Mouse (Mus musculus) heart, postnatal 0 days (tissue): ENCODE measurements around the gene Upk1b. TPM values are rescaled to one million over a fixed set of nuclear protein-coding genes. Genes with fewer than 3 reads are reported as not detected.
"Not testable (repeated sequence)": the region's sequence is repeated elsewhere in the genome, so short reads cannot be mapped to it uniquely, and the experiment has no call there.

ENCODE experiments used
- ATAC-seq: fragments of 200-750 bp; cut with Nextera tagmentation; 2 replicates; pipeline ENCODE4 v1.8.0; 2017; ENCODE audit warnings: low read depth, moderate number of reproducible peaks, moderate library complexity; ENCODE audit not compliant: insufficient read depth
- DNase-seq: peaks from one replicate; pipeline ENCODE4 v3.0.0-alpha.2; 2016; ENCODE audit warnings: low spot score
- H3K27ac ChIP-seq: fragments of 300-500 bp; sonication (generic); 2 replicates; pipeline ENCODE4 v1.5.1; 2014; ENCODE audit warnings: low read depth, mild to moderate bottlenecking
- H3K27me3 ChIP-seq: fragments of 300-500 bp; sonication (generic); 2 replicates; pipeline ENCODE4 v1.6.1; 2014; ENCODE audit warnings: low read length, mixed read lengths; ENCODE audit not compliant: control insufficient read depth, insufficient read depth
- H3K36me3 ChIP-seq: fragments of 300-500 bp; sonication (generic); replicated peaks from 2 replicates; pipeline ENCODE4 v1.6.1; 2014; ENCODE audit warnings: low read length, mixed read lengths; ENCODE audit not compliant: control insufficient read depth, insufficient read depth
- H3K4me1 ChIP-seq: fragments of 300-500 bp; sonication (generic); 2 replicates; pipeline ENCODE4 v1.6.1; 2014; ENCODE audit warnings: antibody characterized with exemption; ENCODE audit not compliant: control insufficient read depth, insufficient read depth
- H3K4me2 ChIP-seq: fragments of 300-500 bp; sonication (generic); 2 replicates; pipeline ENCODE4 v1.6.1; 2014; ENCODE audit warnings: low read depth, mild to moderate bottlenecking, low read length, moderate library complexity
- H3K4me3 ChIP-seq: fragments of 300-500 bp; sonication (generic); 2 replicates; pipeline ENCODE4 v1.5.1; 2014; ENCODE audit warnings: low read depth, low read length
- H3K9ac ChIP-seq: fragments of 300-500 bp; sonication (generic); replicated peaks from 2 replicates; pipeline ENCODE4 v1.6.1; 2014; ENCODE audit warnings: low read depth, low read length, mixed read lengths
- H3K9me3 ChIP-seq: fragments of 300-500 bp; sonication (generic); replicated peaks from 2 replicates; pipeline ENCODE4 v1.6.1; 2016; ENCODE audit warnings: low read length; ENCODE audit not compliant: control insufficient read depth
- CTCF ChIP-seq: IDR thresholded peaks from 2 replicates; pipeline ENCODE4 v1.5.1; 2016; ENCODE audit warnings: antibody characterized with exemption, control low read depth, low read depth
- EP300 ChIP-seq: IDR thresholded peaks from 2 replicates; pipeline ENCODE4 v1.6.1; 2016; ENCODE audit warnings: antibody characterized with exemption, low read depth
- WGBS: fragments of 180-500 bp; shearing (Covaris S2); extraction: QIAGEN DNeasy Blood & Tissue Kit; methylation state at CpG from one replicate; pipeline ENCODE4 v1.1.7; 2014; 5-methylcytosine and 5-hydroxymethylcytosine counted together
- polyA plus RNA-seq: library from polyadenylated mRNA; unstranded; fragments of >200 nt; fragmentation: Nextera tagmentation; extraction: Ambion mirVana; gene quantifications from 2 replicates; pipeline ENCODE4 v1.2.1, GENCODE M21; 2015
- total RNA-seq: library from RNA; depleted of rRNA; stranded (reverse); fragments of >200 nt; gene quantifications from 2 replicates; pipeline ENCODE4 v1.2.3, GENCODE M21; 2014; ENCODE audit warnings: low replicate concordance; rRNA removed

The Upk1b gene
- 19.4 and 75.5 TPM in 2 replicates for total RNA-seq
- 13.8 and 13.9 TPM in 2 replicates for polyA plus RNA-seq

DNA sequence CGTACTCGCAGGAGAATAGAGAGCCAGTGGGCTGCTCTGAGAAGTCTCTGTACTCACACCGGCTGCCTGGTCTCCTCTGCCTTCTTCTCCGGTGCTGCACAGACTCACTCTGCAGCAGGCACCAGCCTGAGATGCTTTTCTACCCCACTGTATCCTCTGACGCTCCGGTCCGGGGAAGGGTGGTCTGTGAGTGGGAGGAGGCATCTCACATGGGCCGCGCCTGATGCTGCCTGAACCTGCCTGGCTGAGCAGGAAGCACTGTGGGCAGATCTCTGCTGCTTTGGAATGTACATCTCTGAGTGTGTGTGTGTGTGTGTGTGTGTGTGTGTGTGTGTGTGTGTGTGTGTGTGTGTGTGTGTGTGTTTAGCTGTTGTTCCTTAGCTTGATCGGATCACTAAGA lies at the start of gene Upk1b:
TSS of gene Upk1b (minus strand) at position 238 of the 400 bp plus-strand sequence.
- ATAC-seq (no peak), DNase-seq (no peak)
- Histone ChIP-seq H3K27ac (no peak within 1 kb of the TSS), H3K4me2 (no peak within 1 kb of the TSS), H3K9ac (no peak within 1 kb of the TSS), H3K4me1 (no peaks in the 10 kb centered on the region), H3K9me3 (no peaks in the 10 kb centered on the region), H3K27me3 (no peaks in the 10 kb centered on the region), H3K4me3 (no peak within 1 kb of the TSS), H3K36me3 (no peaks in the 10 kb centered on the region)
- 23% methylated on average over 10 of the region's 10 CpGs for WGBS
- TF ChIP-seq CTCF = no peak
- TF ChIP-seq EP300 = no peak

- Histone ChIP-seq H3K4me1 (no peaks in the 10 kb centered on the region), H3K9ac (no peak within 1 kb of the TSS), H3K4me2 (no peak within 1 kb of the TSS), H3K4me3 (no peak within 1 kb of the TSS), H3K36me3 (no peaks in the 10 kb centered on the region), H3K27ac (no peak within 1 kb of the TSS), H3K9me3 (no peaks in the 10 kb centered on the region), H3K27me3 (no peaks in the 10 kb centered on the region)
- 78% methylated on average over 3 of the region's 3 CpGs for WGBS
- TF ChIP-seq CTCF = no peak
- no peak for TF ChIP-seq EP300
- ATAC-seq (no peak), DNase-seq (no peak)
Measured at GRCm38 (mm10) chr16:38828649-38829048, 28.5 kb upstream of the Upk1b start, which contains the start of gene 4930435E12Rik. 4930435E12Rik (minus strand) TSS chr16:38828749.

- peak; percentile 44 for ATAC-seq
- H3K36me3 ChIP-seq = no peaks in the 10 kb centered on the region
- no peak overlapping the region for H3K4me3 ChIP-seq
- no peaks in the 10 kb centered on the region for H3K9me3 ChIP-seq
- 22% methylated on average over 8 of the region's 8 CpGs for WGBS
- no peak overlapping the region for H3K4me2 ChIP-seq
- H3K27ac ChIP-seq = no peak overlapping the region
- no peak overlapping the region for H3K9ac ChIP-seq
- H3K27me3 ChIP-seq = no peaks in the 10 kb centered on the region
- TF ChIP-seq CTCF = peak; percentile 72
- no peak for TF ChIP-seq EP300
- H3K4me1 ChIP-seq = peaks cover 14% of the 10 kb centered on the region
- DNase-seq = peak; percentile 76
Measured at GRCm38 (mm10) chr16:38812521-38812920, 12.4 kb upstream of the Upk1b start.

DNA sequence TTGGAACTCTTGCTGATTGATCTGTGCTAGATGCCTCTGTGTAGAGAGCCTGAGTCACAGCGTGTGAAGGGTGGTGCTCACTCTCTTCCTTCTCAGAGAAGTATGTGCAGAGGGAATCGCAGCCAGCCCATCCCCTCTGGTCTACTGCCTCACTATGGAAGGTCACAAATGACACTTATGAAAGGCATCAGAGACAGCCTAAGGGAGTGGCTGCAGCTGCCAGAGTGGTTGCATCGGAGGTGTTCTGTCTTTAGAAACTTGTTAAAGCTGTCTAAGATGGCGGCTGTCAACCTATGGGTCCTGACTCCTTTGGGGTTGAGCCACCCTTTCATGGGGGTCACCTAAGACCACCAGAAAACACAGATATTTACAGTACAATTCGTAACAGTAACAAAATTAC lies 10.1 kb upstream of the Upk1b start:
- H3K9ac ChIP-seq = no peak overlapping the region
- H3K4me3 ChIP-seq = no peak overlapping the region
- no peak overlapping the region for H3K27ac ChIP-seq
- H3K4me1 ChIP-seq = no peaks in the 10 kb centered on the region
- H3K36me3 ChIP-seq = no peaks in the 10 kb centered on the region
- 44% methylated on average over 5 of the region's 5 CpGs for WGBS
- TF ChIP-seq CTCF (no peak), EP300 (no peak)
- no peaks in the 10 kb centered on the region for H3K9me3 ChIP-seq
- ATAC-seq = 0 out of 2 replicates have a peak, but pooled peaks have one; percentile 8
- no peak overlapping the region for H3K4me2 ChIP-seq
- no peaks in the 10 kb centered on the region for H3K27me3 ChIP-seq
- DNase-seq = no peak

- H3K4me1 ChIP-seq, H3K27ac ChIP-seq, H3K9me3 ChIP-seq, H3K4me2 ChIP-seq, ATAC-seq, H3K27me3 ChIP-seq, H3K36me3 ChIP-seq, H3K4me3 ChIP-seq, DNase-seq, H3K9ac ChIP-seq: not testable (repeated sequence)
- 82% methylated on average over 5 of the region's 5 CpGs for WGBS
Measured at GRCm38 (mm10) chr16:38807796-38808195, 7.7 kb upstream of the Upk1b start.

DNA sequence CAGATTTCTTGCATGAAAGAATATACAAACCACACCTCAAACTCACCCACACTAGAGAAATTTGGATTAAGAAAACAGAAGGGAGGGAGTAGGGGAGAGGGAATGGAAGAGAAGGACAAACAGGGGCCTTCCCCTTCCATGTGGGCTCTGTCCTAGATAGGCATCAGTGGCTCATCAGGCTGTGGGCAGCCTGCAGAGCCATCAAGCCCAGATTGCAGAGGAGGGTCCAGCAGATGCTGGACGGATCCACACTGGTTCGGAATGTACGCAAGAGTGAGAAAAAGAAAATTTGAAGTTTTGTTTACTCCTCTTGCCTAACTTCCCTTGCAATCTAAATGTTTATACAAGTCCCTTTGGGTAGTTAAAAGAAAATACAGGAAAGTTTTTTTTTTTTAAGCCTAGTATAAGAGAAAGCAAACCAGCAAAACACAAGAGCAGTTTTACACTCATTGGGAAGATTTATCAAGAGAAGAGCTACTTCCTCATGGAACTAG lies 1.1 kb downstream of the Upk1b start:
- Histone ChIP-seq H3K36me3 (no peaks in the 10 kb centered on the region), H3K27ac (no peak overlapping the region), H3K4me2 (no peak overlapping the region), H3K4me1 (no peaks in the 10 kb centered on the region), H3K9ac (no peak overlapping the region), H3K4me3 (no peak overlapping the region), H3K27me3 (no peaks in the 10 kb centered on the region), H3K9me3 (no peaks in the 10 kb centered on the region)
- TF ChIP-seq EP300 (no peak), CTCF (no peak)
- WGBS = 79% methylated on average over 3 of the region's 3 CpGs
- DNase-seq = no peak
- no peak for ATAC-seq
